ENCODE assay signal across 19 mouse cellular contexts in the genomic region with DNA sequence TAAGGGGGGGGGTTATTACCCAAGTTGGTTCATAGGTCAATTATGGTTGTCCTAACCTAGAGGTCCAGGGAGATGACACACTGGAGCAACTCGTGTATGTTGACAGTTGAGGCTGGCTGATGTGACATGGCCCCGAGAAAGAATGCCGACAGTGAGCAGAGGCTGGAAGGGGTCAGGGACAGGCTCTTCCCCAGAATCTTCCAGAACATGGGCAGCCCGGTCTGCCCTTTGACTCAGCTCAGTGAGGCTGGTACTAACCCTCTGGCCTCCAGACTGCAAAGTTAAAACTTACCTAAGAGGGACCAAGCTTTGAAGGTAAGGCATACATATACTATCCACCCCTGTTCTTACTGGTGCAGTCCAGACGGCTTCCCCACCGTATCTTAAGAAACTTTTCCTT.
"Had no signal": no experiment of that assay in that cellular context is flagged by ENCODE, and none has a peak within 500 bp of the region (broad histone marks: within the 10 kb centered on the region; RNA-seq: fewer than 3 reads in every experiment).

No protein-coding gene starts in this region.

- H3K4me1 ChIP-seq: liver, embryonic 12.5 days; liver, embryonic 15.5 days; lung, embryonic 15.5 days; stomach, embryonic 15.5 days had no signal

- H3K27ac ChIP-seq: kidney, postnatal 0 days; limb, embryonic 13.5 days; liver, embryonic 12.5 days; liver, embryonic 15.5 days; lung, embryonic 15.5 days; midbrain, embryonic 10.5 days; midbrain, embryonic 13.5 days; neural tube, embryonic 15.5 days; stomach, embryonic 15.5 days had no signal

- ATAC-seq: intestine, postnatal 0 days; liver, embryonic 12.5 days; midbrain, embryonic 13.5 days; midbrain, embryonic 16.5 days had no signal

- H3K9me3 ChIP-seq: liver, embryonic 12.5 days; liver, embryonic 15.5 days; lung, embryonic 15.5 days; midbrain, embryonic 10.5 days; midbrain, embryonic 13.5 days; neural tube, embryonic 15.5 days; stomach, embryonic 15.5 days had no signal

- H3K9ac ChIP-seq: limb, embryonic 13.5 days; liver, embryonic 12.5 days; liver, embryonic 15.5 days; lung, embryonic 15.5 days; midbrain, embryonic 13.5 days; neural tube, embryonic 15.5 days; stomach, embryonic 15.5 days had no signal

- H3K4me3 ChIP-seq: limb, embryonic 13.5 days; liver, embryonic 12.5 days; liver, embryonic 15.5 days; lung, embryonic 15.5 days; megakaryocyte, embryonic 14.5 days; midbrain, embryonic 10.5 days; midbrain, embryonic 13.5 days; myocyte; neural tube, embryonic 15.5 days; stomach, embryonic 15.5 days had no signal

- DNase-seq: left cerebral cortex, postnatal 4 days; liver; right cerebral cortex, adult 18-20 months; right cerebral cortex, postnatal 25 days; spleen, adult 18-20 months; thymus, postnatal 25 days had no signal

- H3K36me3 ChIP-seq: liver, embryonic 12.5 days; liver, embryonic 15.5 days; lung, embryonic 15.5 days; neural tube, embryonic 15.5 days; stomach, embryonic 15.5 days had no signal

- H3K4me2 ChIP-seq: liver, embryonic 12.5 days; liver, embryonic 15.5 days; lung, embryonic 15.5 days; midbrain, embryonic 13.5 days; neural tube, embryonic 15.5 days; stomach, embryonic 15.5 days had no signal

- H3K27me3 ChIP-seq: limb, embryonic 13.5 days; liver, embryonic 12.5 days; liver, embryonic 15.5 days; lung, embryonic 15.5 days; midbrain, embryonic 13.5 days; neural tube, embryonic 15.5 days; stomach, embryonic 15.5 days had no signal
